Mouse (Mus musculus) embryonic facial prominence, embryonic 11.5 days (tissue): ENCODE measurements at regions not wholly inside any gene's neighbourhood (a gene's known extent, or its start where the extent isn't known, plus 50 kb on each side); places are given as distances from the start of the nearest gene placed in this dataset.
A peak's percentile ranks its signal among the peaks of the same experiment; 100 is the strongest.

Experiments
- ATAC-seq: fragments of 200-750 bp; cut with Nextera tagmentation; replicated peaks from 2 replicates; pipeline ENCODE4 v1.8.0; 2017; ENCODE audit warnings: low read depth; ENCODE audit not compliant: insufficient number of reproducible peaks, low FRiP score, low TSS enrichment
- DNase-seq: peaks from one replicate; pipeline ENCODE4 v3.0.0-alpha.2; 2015; ENCODE audit warnings: low spot score
- H3K27ac ChIP-seq: fragments of 300-500 bp; sonication (generic); replicated peaks from 2 replicates; pipeline ENCODE4 v1.5.1; 2014; ENCODE audit warnings: mild to moderate bottlenecking, low read depth, low read length, control low read depth
- H3K27me3 ChIP-seq: fragments of 300-500 bp; sonication (generic); 2 replicates; pipeline ENCODE4 v1.6.1; 2014; ENCODE audit warnings: mild to moderate bottlenecking, low read length, moderate library complexity, mixed read lengths; ENCODE audit not compliant: control insufficient read depth, insufficient read depth
- H3K36me3 ChIP-seq: fragments of 300-500 bp; sonication (generic); replicated peaks from 2 replicates; pipeline ENCODE4 v1.6.1; 2014; ENCODE audit warnings: low read depth, mild to moderate bottlenecking, low read length, moderate library complexity, mixed read lengths; ENCODE audit not compliant: control insufficient read depth, insufficient read depth
- H3K4me1 ChIP-seq: fragments of 300-500 bp; sonication (generic); 2 replicates; pipeline ENCODE4 v1.6.1; 2014; ENCODE audit warnings: low read length, mixed read lengths; ENCODE audit not compliant: control insufficient read depth, insufficient read depth
- H3K4me2 ChIP-seq: fragments of 300-500 bp; sonication (generic); 2 replicates; pipeline ENCODE4 v1.6.1; 2014; ENCODE audit warnings: low read depth, mild to moderate bottlenecking, control low read depth, low read length, moderate library complexity
- H3K4me3 ChIP-seq: fragments of 300-500 bp; sonication (generic); 2 replicates; pipeline ENCODE4 v1.5.1; 2014; ENCODE audit warnings: low read depth, low read length, control low read depth
- H3K9ac ChIP-seq: fragments of 300-500 bp; sonication (generic); replicated peaks from 2 replicates; pipeline ENCODE4 v1.6.1; 2014; ENCODE audit warnings: mild to moderate bottlenecking, control low read depth, low read length
- H3K9me3 ChIP-seq: fragments of 300-500 bp; sonication (generic); replicated peaks from 2 replicates; pipeline ENCODE4 v1.6.1; 2016; ENCODE audit warnings: mild to moderate bottlenecking, low read length, inconsistent platforms, mixed read lengths; ENCODE audit not compliant: control insufficient read depth
- WGBS: fragments of 180-500 bp; shearing (Covaris S2); extraction: QIAGEN DNeasy Blood & Tissue Kit; methylation state at CpG from one replicate; pipeline ENCODE4 v1.1.7; 2014; 5-methylcytosine and 5-hydroxymethylcytosine counted together

DNA sequence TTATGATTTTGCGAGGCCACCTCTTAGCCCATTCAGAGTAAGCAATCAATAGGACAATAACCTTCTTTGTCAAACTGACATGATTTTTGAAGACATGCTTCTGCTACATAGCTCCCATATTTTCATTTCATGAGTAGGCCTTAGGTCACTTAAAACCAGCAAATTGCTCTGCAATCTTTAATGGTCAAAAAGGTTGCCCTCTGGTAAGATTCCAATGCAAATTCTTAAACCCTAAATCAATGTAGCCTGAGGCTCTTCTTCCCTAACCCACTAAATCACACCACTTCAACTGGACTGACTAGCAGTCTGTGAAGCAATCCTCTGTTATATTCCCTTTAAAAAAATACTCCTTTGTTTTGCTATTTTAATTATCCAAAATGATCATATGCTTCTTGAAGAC is 1359.0 kb upstream of the Nudt12 start:
- H3K27ac ChIP-seq, result no peak overlapping the region
- H3K4me1 ChIP-seq, result no peaks in the 10 kb centered on the region
- no peak overlapping the region for H3K9ac ChIP-seq
- no peak overlapping the region for H3K4me3 ChIP-seq
- no peak for ATAC-seq
- no peaks in the 10 kb centered on the region for H3K9me3 ChIP-seq
- DNase-seq, result no peak
- no peaks in the 10 kb centered on the region for H3K36me3 ChIP-seq
- no peak overlapping the region for H3K4me2 ChIP-seq
- H3K27me3 ChIP-seq, result no peaks in the 10 kb centered on the region
- WGBS, result 75% methylated on average over 1 of the region's 1 CpGs

DNA sequence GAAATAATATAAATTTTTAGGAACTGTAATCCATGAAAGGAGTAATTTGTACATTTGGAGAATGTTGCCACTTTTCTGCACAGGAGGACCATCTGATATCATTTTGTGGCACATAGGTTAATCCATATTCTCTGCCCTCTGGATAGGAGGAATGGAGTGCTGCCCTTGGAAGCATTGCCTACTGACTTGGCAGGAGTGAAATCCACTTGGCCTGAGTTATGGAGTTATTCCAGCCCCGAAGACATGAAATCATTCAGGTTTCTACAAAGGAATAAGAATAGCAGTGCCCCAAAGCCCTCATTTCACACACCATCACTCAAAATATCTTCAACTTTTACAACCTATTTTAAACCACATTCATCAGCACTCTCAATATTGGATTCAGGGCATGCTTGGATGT is 1342.2 kb upstream of the Nudt12 start:
- Histone ChIP-seq H3K27ac (no peak overlapping the region), H3K27me3 (no peaks in the 10 kb centered on the region), H3K9ac (no peak overlapping the region), H3K4me3 (no peak overlapping the region), H3K4me1 (no peaks in the 10 kb centered on the region), H3K4me2 (no peak overlapping the region), H3K36me3 (no peaks in the 10 kb centered on the region), H3K9me3 (no peaks in the 10 kb centered on the region)
- DNase-seq (no peak), ATAC-seq (no peak)
- WGBS, result 89% methylated on average over 1 of the region's 1 CpGs

DNA sequence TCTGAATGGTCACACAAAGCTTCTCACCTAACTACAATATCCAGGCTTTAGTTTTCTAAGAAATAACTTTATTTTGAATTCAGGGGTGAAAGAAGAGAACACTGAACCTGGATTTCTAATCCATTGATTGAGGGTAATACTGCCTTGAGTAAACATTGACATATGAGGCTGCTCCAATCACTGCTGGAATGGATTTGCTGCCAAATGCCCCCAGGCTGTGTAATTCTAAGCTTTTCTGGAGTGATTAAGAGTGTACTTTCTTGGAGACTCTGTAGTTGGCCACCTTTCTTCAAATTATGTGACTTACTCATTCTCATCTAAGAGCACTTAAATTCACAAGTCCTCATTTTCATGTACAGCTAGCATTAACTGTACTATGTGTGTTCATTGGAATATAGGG is 1331.5 kb upstream of the Nudt12 start:
- H3K4me2 ChIP-seq, result no peak overlapping the region
- H3K9ac ChIP-seq, result no peak overlapping the region
- ATAC-seq (no peak), DNase-seq (peak; percentile 66)
- no peak overlapping the region for H3K4me3 ChIP-seq
- no peaks in the 10 kb centered on the region for H3K36me3 ChIP-seq
- H3K27me3 ChIP-seq, result no peaks in the 10 kb centered on the region
- H3K4me1 ChIP-seq, result no peaks in the 10 kb centered on the region
- no peak overlapping the region for H3K27ac ChIP-seq
- H3K9me3 ChIP-seq, result no peaks in the 10 kb centered on the region

DNA sequence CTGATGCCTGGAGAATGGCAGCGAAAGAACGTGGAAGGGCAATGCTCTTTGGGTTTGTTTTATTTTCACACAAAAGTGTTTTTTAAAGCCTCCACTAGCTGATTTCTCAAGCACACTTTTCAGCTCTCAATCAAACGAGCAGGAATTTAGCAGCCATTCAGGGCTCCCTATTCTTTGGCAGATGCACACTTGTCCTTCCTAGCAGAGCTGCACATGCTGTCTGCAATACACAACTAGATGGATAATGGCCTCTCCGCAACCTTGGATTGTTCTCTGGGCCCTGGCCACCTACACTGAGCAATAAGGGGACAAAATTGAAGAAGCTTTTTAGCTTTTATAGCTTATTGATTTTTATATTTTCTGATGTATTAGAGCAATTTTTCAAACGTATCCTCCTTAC is 1324.5 kb upstream of the Nudt12 start:
- WGBS, result 76% methylated on average over 5 of the region's 5 CpGs
- Histone ChIP-seq H3K36me3 (no peaks in the 10 kb centered on the region), H3K4me2 (no peak overlapping the region), H3K9ac (no peak overlapping the region), H3K27me3 (no peaks in the 10 kb centered on the region), H3K9me3 (no peaks in the 10 kb centered on the region), H3K4me3 (no peak overlapping the region), H3K4me1 (no peaks in the 10 kb centered on the region), H3K27ac (no peak overlapping the region)
- ATAC-seq, result no peak
- DNase-seq, result no peak

DNA sequence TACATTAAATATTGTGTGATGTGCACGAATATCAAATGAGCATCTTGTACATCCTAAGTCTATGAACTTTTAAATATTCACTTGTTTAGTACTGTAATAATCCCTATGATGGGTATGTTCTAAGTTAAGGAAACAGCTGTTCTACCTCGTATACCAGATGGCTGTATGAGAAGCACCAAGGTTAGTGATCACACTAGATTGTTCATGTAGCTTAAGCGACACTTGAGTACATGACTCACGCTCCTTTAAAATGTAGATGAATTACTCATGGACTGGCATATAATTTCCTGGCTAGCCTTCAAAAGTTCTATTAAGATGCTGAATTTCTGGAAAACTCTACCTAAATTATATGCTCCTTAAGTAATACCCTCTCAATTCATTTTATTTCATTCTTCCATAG is 1307.9 kb upstream of the Nudt12 start:
- WGBS, result 88% methylated on average over 4 of the region's 4 CpGs
- no peak for ATAC-seq
- no peak overlapping the region for H3K9ac ChIP-seq
- no peaks in the 10 kb centered on the region for H3K9me3 ChIP-seq
- no peak overlapping the region for H3K4me3 ChIP-seq
- no peak overlapping the region for H3K27ac ChIP-seq
- no peaks in the 10 kb centered on the region for H3K27me3 ChIP-seq
- no peaks in the 10 kb centered on the region for H3K36me3 ChIP-seq
- no peaks in the 10 kb centered on the region for H3K4me1 ChIP-seq
- no peak overlapping the region for H3K4me2 ChIP-seq
- no peak for DNase-seq
